Mouse (Mus musculus) right cerebral cortex, postnatal 14 days (tissue): ENCODE data around the gene Pkd1l1.

Source experiments
- DNase-seq: peaks from one replicate; pipeline ENCODE4 v3.0.0; 2022

Pkd1l1 gene

GRCm38 (mm10) chr11:8817376-8817775, 155.7 kb downstream of the Pkd1l1 start:
- no peak for DNase-seq

GRCm38 (mm10) chr11:8814097-8814790, 158.8 kb downstream of the Pkd1l1 start:
- DNase-seq: no peak

- DNase-seq: no peak
Measured at GRCm38 (mm10) chr11:8811506-8812100, 161.5 kb downstream of the Pkd1l1 start.

- no peak for DNase-seq
Measured at GRCm38 (mm10) chr11:8809644-8810043, 163.4 kb downstream of the Pkd1l1 start.

GRCm38 (mm10) chr11:8807009-8807408, 166.1 kb downstream of the Pkd1l1 start:
- DNase-seq: no peak

GRCm38 (mm10) chr11:8804178-8804577, 168.9 kb downstream of the Pkd1l1 start:
- no peak for DNase-seq

GRCm38 (mm10) chr11:8797486-8797885, 175.6 kb downstream of the Pkd1l1 start:
- no peak for DNase-seq

- DNase-seq: no peak
Measured at GRCm38 (mm10) chr11:8795031-8795430, 178.0 kb downstream of the Pkd1l1 start.

GRCm38 (mm10) chr11:8792146-8792545, 180.9 kb downstream of the Pkd1l1 start:
- DNase-seq: no peak

- DNase-seq: no peak
Measured at GRCm38 (mm10) chr11:8789186-8789585, 183.9 kb downstream of the Pkd1l1 start.

GRCm38 (mm10) chr11:8787604-8788003, 185.5 kb downstream of the Pkd1l1 start:
- DNase-seq: no peak

GRCm38 (mm10) chr11:8784413-8784812, 188.7 kb downstream of the Pkd1l1 start:
- DNase-seq: no peak

- no peak for DNase-seq
Measured at GRCm38 (mm10) chr11:8782141-8782465, 191.0 kb downstream of the Pkd1l1 start.

GRCm38 (mm10) chr11:8781308-8782140, 191.5 kb downstream of the Pkd1l1 start:
- DNase-seq: no peak

- no peak for DNase-seq
Measured at GRCm38 (mm10) chr11:8779427-8779826, 193.6 kb downstream of the Pkd1l1 start.
